Mouse (Mus musculus): ENCODE results near the gene Sox1.

GRCm38 (mm10) chr8:12408020-12408419 lies 12.9 kb downstream of the Sox1 start:
- TF ChIP-seq CTCF (IDR thresholded peaks at IDR 0.05; ENCODE audit: low read depth) (no peak), EP300 (IDR thresholded peaks at IDR 0.05; ENCODE audit: low read depth) (no peak)
